Mouse (Mus musculus): Measurements from ENCODE around the gene Fbxl18. TPM values are rescaled to one million over a fixed set of nuclear protein-coding genes. Genes with fewer than 3 reads are reported as not detected.
"Not testable (repeated sequence)": the region's sequence is repeated elsewhere in the genome, so short reads cannot be mapped to it uniquely, and the experiment has no call there.

Gene Fbxl18
- polyA plus RNA-seq, 1 experiment = 28.4 TPM

DNA sequence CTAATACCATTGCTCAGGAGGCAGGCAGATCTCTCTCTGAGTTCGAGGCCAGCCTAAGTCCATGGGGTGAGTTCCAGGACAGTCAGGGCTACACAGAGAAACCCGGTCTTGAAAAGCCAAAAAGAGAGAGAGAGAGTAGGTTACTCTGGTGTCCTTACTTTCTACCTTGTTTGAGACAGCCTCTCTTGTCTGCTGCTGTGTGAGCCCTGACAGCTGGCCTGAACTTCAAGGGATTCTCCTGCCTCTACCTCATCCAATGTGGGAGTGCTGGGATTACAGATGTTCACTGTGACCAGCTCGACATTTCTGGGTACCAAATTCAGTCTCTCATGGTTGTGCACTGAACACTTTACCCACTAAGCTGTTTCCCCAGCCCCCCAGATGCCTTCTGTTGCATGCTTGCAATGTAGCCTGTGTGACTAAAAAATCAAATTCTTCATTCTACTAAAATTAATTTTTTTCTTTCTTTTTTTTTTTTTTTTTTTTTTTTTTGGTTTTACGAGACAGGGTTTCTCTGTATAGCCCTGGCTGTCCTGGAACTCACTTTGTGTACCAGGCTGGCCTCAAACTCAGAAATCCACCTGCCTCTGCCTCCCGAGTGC, 4.8 kb upstream of the Fbxl18 start:
- Histone ChIP-seq H3K4me3 (ENCODE audit: low read depth, low read length) (no peak overlapping the region), H3K36me3 (ENCODE audit: control insufficient read depth, insufficient read depth, low read length) (peaks cover 48% of the 10 kb centered on the region), H3K4me1 (ENCODE audit: control insufficient read depth, insufficient read depth, insufficient read length, low read length) (peaks cover 7% of the 10 kb centered on the region), H3K27ac (ENCODE audit: insufficient read depth, low read depth, low read length) (no peak overlapping the region), H3K27me3 (ENCODE audit: control insufficient read depth, insufficient read depth, low read length) (no peaks in the 10 kb centered on the region)
- 67% methylated on average over 5 of the region's 5 CpGs for WGBS
- TF ChIP-seq POLR2A (IDR thresholded peaks at IDR 0.05; ENCODE audit: low read depth, low read length) (no peak), CTCF (IDR thresholded peaks at IDR 0.05; ENCODE audit: extremely low read depth, insufficient read length, insufficient replicate concordance, low read depth, low read length) (no peak)

- Histone ChIP-seq H3K36me3 (ENCODE audit: control insufficient read depth, insufficient read depth, low read length) (peaks cover 39% of the 10 kb centered on the region), H3K4me1 (ENCODE audit: control insufficient read depth, insufficient read depth, insufficient read length, low read length) (peaks cover 9% of the 10 kb centered on the region), H3K4me3 (ENCODE audit: low read depth, low read length) (no peak overlapping the region), H3K27ac (ENCODE audit: insufficient read depth, low read depth, low read length) (no peak overlapping the region), H3K27me3 (ENCODE audit: control insufficient read depth, insufficient read depth, low read length) (no peaks in the 10 kb centered on the region)
- WGBS = 78% methylated on average over 9 of the region's 9 CpGs
- TF ChIP-seq POLR2A (IDR thresholded peaks at IDR 0.05; ENCODE audit: low read depth, low read length) = no peak
- no peak for TF ChIP-seq CTCF (IDR thresholded peaks at IDR 0.05; ENCODE audit: extremely low read depth, insufficient read length, insufficient replicate concordance, low read depth, low read length)
Measured at GRCm38 (mm10) chr5:142899057-142899601, 3.9 kb upstream of the Fbxl18 start.

GRCm38 (mm10) chr5:142898316-142898715, 3.1 kb upstream of the Fbxl18 start:
- WGBS = 69% methylated on average over 4 of the region's 4 CpGs
- H3K4me3 ChIP-seq (ENCODE audit: low read depth, low read length) = no peak overlapping the region

DNA sequence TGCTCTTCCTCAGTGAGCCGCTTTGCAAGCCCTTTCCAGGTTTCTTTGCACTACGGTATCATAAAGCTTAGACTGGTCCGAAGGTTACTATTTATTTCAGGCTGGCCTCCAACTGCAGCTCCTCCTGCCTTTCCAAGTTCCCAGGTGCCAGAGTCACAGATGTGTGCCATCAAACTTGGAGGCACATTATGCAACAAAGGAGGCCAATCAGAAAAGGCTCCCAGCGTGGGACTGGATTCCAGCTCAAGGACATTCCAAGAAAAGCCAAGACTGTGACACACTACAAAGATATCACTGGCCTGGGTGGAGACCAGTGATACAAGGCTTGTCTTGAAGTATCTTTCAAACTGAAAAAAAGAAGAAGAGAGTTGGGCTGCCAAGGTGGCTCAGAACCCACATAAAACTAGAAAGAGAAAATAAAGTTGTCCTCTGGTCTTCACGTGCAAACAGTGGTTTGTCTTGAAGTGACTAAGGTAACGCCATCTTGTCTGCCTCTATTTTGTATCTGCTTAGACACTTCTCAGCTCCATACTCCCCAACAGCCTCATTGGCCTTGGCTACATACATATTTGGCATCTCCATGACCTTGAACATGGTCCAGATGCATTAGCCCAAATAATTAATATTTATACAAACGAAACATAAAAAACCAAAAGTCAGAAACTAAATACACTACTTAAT, 2.5 kb upstream of the Fbxl18 start:
- Histone ChIP-seq H3K27me3 (ENCODE audit: control insufficient read depth, insufficient read depth, low read length) (no peaks in the 10 kb centered on the region), H3K36me3 (ENCODE audit: control insufficient read depth, insufficient read depth, low read length) (peaks cover 25% of the 10 kb centered on the region), H3K4me1 (ENCODE audit: control insufficient read depth, insufficient read depth, insufficient read length, low read length) (peaks cover 9% of the 10 kb centered on the region), H3K27ac (ENCODE audit: insufficient read depth, low read depth, low read length) (peak overlapping the region; percentile 65), H3K4me3 (ENCODE audit: low read depth, low read length) (no peak overlapping the region)
- WGBS = 36% methylated on average over 7 of the region's 7 CpGs
- TF ChIP-seq CTCF (IDR thresholded peaks at IDR 0.05; ENCODE audit: extremely low read depth, insufficient read length, insufficient replicate concordance, low read depth, low read length) (no peak), POLR2A (IDR thresholded peaks at IDR 0.05; ENCODE audit: low read depth, low read length) (no peak)

More at GRCm38 (mm10) chr5:142898316-142898715, 3.1 kb upstream of the Fbxl18 start:
- no peaks in the 10 kb centered on the region for H3K27me3 ChIP-seq (ENCODE audit: control insufficient read depth, insufficient read depth, low read length)
- TF ChIP-seq CTCF (IDR thresholded peaks at IDR 0.05; ENCODE audit: extremely low read depth, insufficient read length, insufficient replicate concordance, low read depth, low read length) (no peak), POLR2A (IDR thresholded peaks at IDR 0.05; ENCODE audit: low read depth, low read length) (no peak)
- no peak overlapping the region for H3K27ac ChIP-seq (ENCODE audit: insufficient read depth, low read depth, low read length)
- H3K36me3 ChIP-seq (ENCODE audit: control insufficient read depth, insufficient read depth, low read length) = peaks cover 32% of the 10 kb centered on the region
- H3K4me1 ChIP-seq (ENCODE audit: control insufficient read depth, insufficient read depth, insufficient read length, low read length) = peaks cover 9% of the 10 kb centered on the region

DNA sequence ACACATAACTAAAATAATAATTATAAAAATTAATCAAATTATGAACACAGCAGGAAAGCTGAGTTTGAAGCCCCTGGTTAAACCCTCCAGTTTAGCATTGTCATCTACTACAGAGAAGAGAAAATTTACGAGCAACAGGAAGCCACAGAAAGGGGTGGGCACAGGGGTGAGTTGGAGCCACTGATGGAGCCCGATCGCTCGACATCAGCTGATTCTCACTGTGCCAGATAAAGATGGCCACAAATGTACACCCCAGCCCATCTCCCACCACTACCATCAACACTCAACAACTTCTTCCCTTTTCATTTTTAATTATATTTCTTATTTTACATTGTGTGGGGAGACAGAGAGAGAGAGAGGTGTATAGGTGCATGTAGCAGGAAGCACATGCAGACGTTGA, 1.5 kb upstream of the Fbxl18 start:
- Histone ChIP-seq H3K27ac (ENCODE audit: insufficient read depth, low read depth, low read length) (no peak overlapping the region), H3K27me3 (ENCODE audit: control insufficient read depth, insufficient read depth, low read length) (no peaks in the 10 kb centered on the region), H3K4me3 (ENCODE audit: low read depth, low read length) (no peak overlapping the region), H3K36me3 (ENCODE audit: control insufficient read depth, insufficient read depth, low read length) (peaks cover 17% of the 10 kb centered on the region), H3K4me1 (ENCODE audit: control insufficient read depth, insufficient read depth, insufficient read length, low read length) (peaks cover 9% of the 10 kb centered on the region)
- WGBS = 70% methylated on average over 5 of the region's 5 CpGs
- no peak for TF ChIP-seq POLR2A (IDR thresholded peaks at IDR 0.05; ENCODE audit: low read depth, low read length)

GRCm38 (mm10) chr5:142896192-142896591, 971 bp upstream of the Fbxl18 start:
- H3K4me3 ChIP-seq (ENCODE audit: low read depth, low read length) = no peak overlapping the region
- 59% methylated on average over 10 of the region's 10 CpGs for WGBS

DNA sequence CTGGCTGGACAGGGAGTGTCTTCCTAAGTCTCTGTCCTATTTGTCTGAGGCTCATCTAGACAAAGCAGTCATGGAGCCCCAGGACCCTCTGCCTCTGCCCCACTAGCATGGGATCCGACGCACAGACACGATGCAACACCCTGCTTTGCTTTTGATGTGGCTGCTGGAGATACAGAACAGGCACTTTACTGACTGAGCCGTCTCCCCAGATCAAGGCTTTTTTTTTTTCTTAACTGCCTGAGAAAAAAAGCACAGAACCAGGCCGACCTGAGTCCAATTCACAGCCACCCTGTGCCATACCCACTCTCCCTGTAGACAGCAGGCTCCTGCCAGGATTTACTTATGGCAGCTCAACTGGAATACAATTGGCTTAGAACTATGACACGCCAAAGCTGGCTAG, 3.8 kb downstream of the Fbxl18 start:
- no peak overlapping the region for H3K27ac ChIP-seq (ENCODE audit: insufficient read depth, low read depth, low read length)
- peaks cover 9% of the 10 kb centered on the region for H3K36me3 ChIP-seq (ENCODE audit: control insufficient read depth, insufficient read depth, low read length)
- H3K4me1 ChIP-seq (ENCODE audit: control insufficient read depth, insufficient read depth, insufficient read length, low read length) = 0 out of 2 replicates have a peak, but pooled peaks cover 3% of the 10 kb centered on the region
- H3K4me3 ChIP-seq (ENCODE audit: low read depth, low read length) = no peak overlapping the region
- no peaks in the 10 kb centered on the region for H3K27me3 ChIP-seq (ENCODE audit: control insufficient read depth, insufficient read depth, low read length)
- WGBS = 85% methylated on average over 6 of the region's 6 CpGs
- TF ChIP-seq CTCF (IDR thresholded peaks at IDR 0.05; ENCODE audit: extremely low read depth, insufficient read length, insufficient replicate concordance, low read depth, low read length) (no peak), POLR2A (IDR thresholded peaks at IDR 0.05; ENCODE audit: low read depth, low read length) (no peak)

More at GRCm38 (mm10) chr5:142896192-142896591, 971 bp upstream of the Fbxl18 start:
- no peak for TF ChIP-seq POLR2A (IDR thresholded peaks at IDR 0.05; ENCODE audit: low read depth, low read length)
- TF ChIP-seq CTCF (IDR thresholded peaks at IDR 0.05; ENCODE audit: extremely low read depth, insufficient read length, insufficient replicate concordance, low read depth, low read length) = no peak
- H3K4me1 ChIP-seq (ENCODE audit: control insufficient read depth, insufficient read depth, insufficient read length, low read length) = peaks cover 9% of the 10 kb centered on the region
- no peaks in the 10 kb centered on the region for H3K27me3 ChIP-seq (ENCODE audit: control insufficient read depth, insufficient read depth, low read length)
- H3K27ac ChIP-seq (ENCODE audit: insufficient read depth, low read depth, low read length) = no peak overlapping the region
- H3K36me3 ChIP-seq (ENCODE audit: control insufficient read depth, insufficient read depth, low read length) = peaks cover 12% of the 10 kb centered on the region

- not testable (repeated sequence) for H3K4me3 ChIP-seq (ENCODE audit: low read depth, low read length); H3K27me3 ChIP-seq (ENCODE audit: control insufficient read depth, insufficient read depth, low read length); H3K4me1 ChIP-seq (ENCODE audit: control insufficient read depth, insufficient read depth, insufficient read length, low read length); H3K27ac ChIP-seq (ENCODE audit: insufficient read depth, low read depth, low read length)
- peaks cover 25% of the 10 kb centered on the region for H3K36me3 ChIP-seq (ENCODE audit: control insufficient read depth, insufficient read depth, low read length)
- 83% methylated on average over 3 of the region's 3 CpGs for WGBS
Measured at GRCm38 (mm10) chr5:142887533-142887932, 7.7 kb downstream of the Fbxl18 start.
